Mouse (Mus musculus) intestine, embryonic 16.5 days (tissue): Measurements from ENCODE around the gene Tenm2. TPM values are rescaled to one million over a fixed set of nuclear protein-coding genes. Genes with fewer than 3 reads are reported as not detected.

ENCODE experiments used
- ATAC-seq: fragments of 200-750 bp; cut with Nextera tagmentation; 2 replicates; pipeline ENCODE4 v1.8.0; 2017; ENCODE audit warnings: moderate TSS enrichment, moderate library complexity
- H3K27ac ChIP-seq: fragments of 300-500 bp; sonication (generic); 2 replicates; pipeline ENCODE4 v1.5.1; 2014; ENCODE audit warnings: mild to moderate bottlenecking, low read length
- H3K27me3 ChIP-seq: fragments of 300-500 bp; sonication (generic); replicated peaks from 2 replicates; pipeline ENCODE4 v1.6.1; 2014; ENCODE audit warnings: low read length, control low read depth, mixed read lengths; ENCODE audit not compliant: control insufficient read depth, insufficient read depth
- H3K36me3 ChIP-seq: fragments of 300-500 bp; sonication (generic); 2 replicates; pipeline ENCODE4 v1.6.1; 2014; ENCODE audit warnings: low read length, control low read depth; ENCODE audit not compliant: control insufficient read depth, insufficient read depth
- H3K4me1 ChIP-seq: fragments of 300-500 bp; sonication (generic); 2 replicates; pipeline ENCODE4 v1.6.1; 2014; ENCODE audit warnings: low read length, control low read depth, mixed read lengths; ENCODE audit not compliant: control insufficient read depth, insufficient read depth
- H3K4me2 ChIP-seq: fragments of 300-500 bp; sonication (generic); 2 replicates; pipeline ENCODE4 v1.6.1; 2014; ENCODE audit warnings: low read depth, low read length, control low read depth
- H3K4me3 ChIP-seq: fragments of 300-500 bp; sonication (generic); 2 replicates; pipeline ENCODE4 v1.5.1; 2014; ENCODE audit warnings: mild to moderate bottlenecking, low read length
- H3K9ac ChIP-seq: fragments of 300-500 bp; sonication (generic); 2 replicates; pipeline ENCODE4 v1.6.1; 2014; ENCODE audit warnings: low read depth, low read length
- H3K9me3 ChIP-seq: fragments of 300-500 bp; sonication (generic); 2 replicates; pipeline ENCODE4 v1.6.1; 2016; ENCODE audit warnings: low read length, control low read depth; ENCODE audit not compliant: control insufficient read depth
- WGBS: fragments of 180-500 bp; shearing (Covaris S2); extraction: QIAGEN DNeasy Blood & Tissue Kit; methylation state at CpG from one replicate; pipeline ENCODE4 v1.1.7; 2014; 5-methylcytosine and 5-hydroxymethylcytosine counted together
- polyA plus RNA-seq: library from polyadenylated mRNA; unstranded; fragments of >200 nt; fragmentation: Nextera tagmentation; extraction: Ambion mirVana; gene quantifications from 2 replicates; pipeline ENCODE4 v1.2.1, GENCODE M21; 2015

The Tenm2 gene
- polyA plus RNA-seq, 1 experiment from 2014 or later: 0.70 TPM

GRCm38 (mm10) chr11:36635082-36635481 is 600.7 kb downstream of the Tenm2 start:
- Histone ChIP-seq H3K27me3 (no peaks in the 10 kb centered on the region), H3K36me3 (no peaks in the 10 kb centered on the region), H3K4me1 (no peaks in the 10 kb centered on the region), H3K9me3 (no peaks in the 10 kb centered on the region), H3K4me2 (no peak overlapping the region), H3K4me3 (no peak overlapping the region), H3K27ac (no peak overlapping the region), H3K9ac (no peak overlapping the region)
- ATAC-seq: peak; percentile 16; the same call in 1 of the 2 replicates
- 19% methylated on average over 6 of the region's 6 CpGs for WGBS

- H3K9me3 ChIP-seq: no peaks in the 10 kb centered on the region
- H3K4me1 ChIP-seq: no peaks in the 10 kb centered on the region
- H3K27ac ChIP-seq: no peak overlapping the region
- no peak for ATAC-seq
- H3K36me3 ChIP-seq: no peaks in the 10 kb centered on the region
- no peaks in the 10 kb centered on the region for H3K27me3 ChIP-seq
- no peak overlapping the region for H3K9ac ChIP-seq
- H3K4me3 ChIP-seq: no peak overlapping the region
- no peak overlapping the region for H3K4me2 ChIP-seq
Measured at GRCm38 (mm10) chr11:36632201-36632600, 603.6 kb downstream of the Tenm2 start.

- H3K4me3 ChIP-seq: no peak overlapping the region
- H3K4me2 ChIP-seq: no peak overlapping the region
- ATAC-seq: no peak
- no peaks in the 10 kb centered on the region for H3K4me1 ChIP-seq
- H3K27me3 ChIP-seq: no peaks in the 10 kb centered on the region
- no peak overlapping the region for H3K9ac ChIP-seq
- H3K27ac ChIP-seq: no peak overlapping the region
- 87% methylated on average over 6 of the region's 6 CpGs for WGBS
- H3K36me3 ChIP-seq: no peaks in the 10 kb centered on the region
- no peaks in the 10 kb centered on the region for H3K9me3 ChIP-seq
Measured at GRCm38 (mm10) chr11:36613807-36614206, 622.0 kb downstream of the Tenm2 start.

- WGBS: 41% methylated on average over 8 of the region's 8 CpGs
- H3K27ac ChIP-seq: no peak overlapping the region
- H3K4me3 ChIP-seq: no peak overlapping the region
- no peaks in the 10 kb centered on the region for H3K4me1 ChIP-seq
- no peaks in the 10 kb centered on the region for H3K36me3 ChIP-seq
- H3K9ac ChIP-seq: no peak overlapping the region
- ATAC-seq: no peak
- H3K27me3 ChIP-seq: no peaks in the 10 kb centered on the region
- no peak overlapping the region for H3K4me2 ChIP-seq
- no peaks in the 10 kb centered on the region for H3K9me3 ChIP-seq
Measured at GRCm38 (mm10) chr11:36604815-36605382, 630.9 kb downstream of the Tenm2 start.

- Histone ChIP-seq H3K27me3 (no peaks in the 10 kb centered on the region), H3K9me3 (no peaks in the 10 kb centered on the region), H3K4me1 (no peaks in the 10 kb centered on the region), H3K36me3 (no peaks in the 10 kb centered on the region), H3K4me2 (no peak overlapping the region), H3K27ac (no peak overlapping the region), H3K9ac (no peak overlapping the region), H3K4me3 (no peak overlapping the region)
- ATAC-seq: no peak
- WGBS: 40% methylated on average over 3 of the region's 3 CpGs
Measured at GRCm38 (mm10) chr11:36604272-36604671, 631.5 kb downstream of the Tenm2 start.

GRCm38 (mm10) chr11:36592471-36592870 is 643.3 kb downstream of the Tenm2 start:
- 69% methylated on average over 1 of the region's 1 CpGs for WGBS
- H3K36me3 ChIP-seq: no peaks in the 10 kb centered on the region
- H3K9ac ChIP-seq: no peak overlapping the region
- no peak overlapping the region for H3K27ac ChIP-seq
- H3K4me3 ChIP-seq: no peak overlapping the region
- no peaks in the 10 kb centered on the region for H3K27me3 ChIP-seq
- no peak for ATAC-seq
- H3K4me1 ChIP-seq: no peaks in the 10 kb centered on the region
- no peak overlapping the region for H3K4me2 ChIP-seq
- no peaks in the 10 kb centered on the region for H3K9me3 ChIP-seq

GRCm38 (mm10) chr11:36566146-36566545 is 669.6 kb downstream of the Tenm2 start:
- no peaks in the 10 kb centered on the region for H3K9me3 ChIP-seq
- H3K4me2 ChIP-seq: no peak overlapping the region
- no peaks in the 10 kb centered on the region for H3K4me1 ChIP-seq
- WGBS: 86% methylated on average over 2 of the region's 2 CpGs
- no peak overlapping the region for H3K9ac ChIP-seq
- H3K27ac ChIP-seq: no peak overlapping the region
- H3K4me3 ChIP-seq: no peak overlapping the region
- H3K27me3 ChIP-seq: no peaks in the 10 kb centered on the region
- ATAC-seq: no peak
- H3K36me3 ChIP-seq: no peaks in the 10 kb centered on the region

GRCm38 (mm10) chr11:36562851-36563250 is 672.9 kb downstream of the Tenm2 start:
- Histone ChIP-seq H3K27me3 (no peaks in the 10 kb centered on the region), H3K27ac (no peak overlapping the region), H3K4me1 (no peaks in the 10 kb centered on the region), H3K9me3 (no peaks in the 10 kb centered on the region), H3K4me3 (no peak overlapping the region), H3K36me3 (no peaks in the 10 kb centered on the region), H3K9ac (no peak overlapping the region), H3K4me2 (no peak overlapping the region)
- 76% methylated on average over 3 of the region's 3 CpGs for WGBS
- ATAC-seq: no peak

GRCm38 (mm10) chr11:36560785-36561548 is 674.8 kb downstream of the Tenm2 start:
- Histone ChIP-seq H3K4me1 (no peaks in the 10 kb centered on the region), H3K9ac (no peak overlapping the region), H3K36me3 (no peaks in the 10 kb centered on the region), H3K27ac (no peak overlapping the region), H3K27me3 (no peaks in the 10 kb centered on the region), H3K9me3 (no peaks in the 10 kb centered on the region), H3K4me3 (no peak overlapping the region), H3K4me2 (no peak overlapping the region)
- ATAC-seq: no peak
- WGBS: 45% methylated on average over 7 of the region's 7 CpGs
